Mouse (Mus musculus): Measurements from ENCODE around the gene As3mt.

As3mt gene

GRCm38 (mm10) chr19:46707296-46708151, at the start of gene As3mt:
Gene As3mt, plus strand, starts transcription at chr19:46707458.
- TF ChIP-seq CTCF (conservative IDR thresholded peaks at IDR 0.05; ENCODE audit: low read length) (no peak), POU5F1 (IDR thresholded peaks at IDR 0.05; ENCODE audit: borderline replicate concordance, low read length) (no peak), NANOG (IDR thresholded peaks at IDR 0.05; ENCODE audit: borderline replicate concordance, low read length) (no peak)
- H3K36me3 ChIP-seq (ENCODE audit: insufficient read depth, low read length): peaks cover 12% of the 10 kb centered on the region; the same call in 1 of the 2 replicates
- H3K4me3 ChIP-seq (replicated peaks; ENCODE audit: low read length): peak within 1 kb of the TSS; percentile 76
- no peaks in the 10 kb centered on the region for H3K9me3 ChIP-seq (ENCODE audit: low read length)
- peaks cover 31% of the 10 kb centered on the region for H3K4me1 ChIP-seq (replicated peaks; ENCODE audit: low read depth, low read length)
- peaks cover 9% of the 10 kb centered on the region for H3K27me3 ChIP-seq (ENCODE audit: insufficient read depth, low read length)

GRCm38 (mm10) chr19:46658348-46658747, 48.9 kb upstream of the As3mt start:
- H3K4me1 ChIP-seq (replicated peaks; ENCODE audit: low read depth, low read length): peaks cover 43% of the 10 kb centered on the region
- H3K4me3 ChIP-seq (replicated peaks; ENCODE audit: low read length): no peak overlapping the region
- TF ChIP-seq POU5F1 (IDR thresholded peaks at IDR 0.05; ENCODE audit: borderline replicate concordance, low read length): no peak
- no peak for TF ChIP-seq NANOG (IDR thresholded peaks at IDR 0.05; ENCODE audit: borderline replicate concordance, low read length)
- no peak for TF ChIP-seq CTCF (conservative IDR thresholded peaks at IDR 0.05; ENCODE audit: low read length)
- H3K36me3 ChIP-seq (ENCODE audit: insufficient read depth, low read length): peaks cover 30% of the 10 kb centered on the region
- H3K9me3 ChIP-seq (ENCODE audit: low read length): no peaks in the 10 kb centered on the region
- H3K27me3 ChIP-seq (ENCODE audit: insufficient read depth, low read length): no peaks in the 10 kb centered on the region

GRCm38 (mm10) chr19:46658851-46659250, 48.4 kb upstream of the As3mt start:
- Histone ChIP-seq H3K4me3 (replicated peaks; ENCODE audit: low read length) (no peak overlapping the region), H3K4me1 (replicated peaks; ENCODE audit: low read depth, low read length) (peaks cover 38% of the 10 kb centered on the region), H3K9me3 (ENCODE audit: low read length) (no peaks in the 10 kb centered on the region), H3K27me3 (ENCODE audit: insufficient read depth, low read length) (no peaks in the 10 kb centered on the region), H3K36me3 (ENCODE audit: insufficient read depth, low read length) (peaks cover 25% of the 10 kb centered on the region)
- TF ChIP-seq CTCF (conservative IDR thresholded peaks at IDR 0.05; ENCODE audit: low read length): no peak
- no peak for TF ChIP-seq POU5F1 (IDR thresholded peaks at IDR 0.05; ENCODE audit: borderline replicate concordance, low read length)
- no peak for TF ChIP-seq NANOG (IDR thresholded peaks at IDR 0.05; ENCODE audit: borderline replicate concordance, low read length)

GRCm38 (mm10) chr19:46661511-46661910, 45.7 kb upstream of the As3mt start:
- H3K4me3 ChIP-seq (replicated peaks; ENCODE audit: low read length): no peak overlapping the region
- no peak for TF ChIP-seq NANOG (IDR thresholded peaks at IDR 0.05; ENCODE audit: borderline replicate concordance, low read length)
- no peak for TF ChIP-seq CTCF (conservative IDR thresholded peaks at IDR 0.05; ENCODE audit: low read length)
- no peak for TF ChIP-seq POU5F1 (IDR thresholded peaks at IDR 0.05; ENCODE audit: borderline replicate concordance, low read length)
- H3K4me1 ChIP-seq (replicated peaks; ENCODE audit: low read depth, low read length): peaks cover 12% of the 10 kb centered on the region
- H3K27me3 ChIP-seq (ENCODE audit: insufficient read depth, low read length): 0 out of 2 replicates have a peak, but pooled peaks cover 3% of the 10 kb centered on the region
- H3K9me3 ChIP-seq (ENCODE audit: low read length): no peaks in the 10 kb centered on the region
- peaks cover under 1% of the 10 kb centered on the region; the same call in 1 of the 2 replicates for H3K36me3 ChIP-seq (ENCODE audit: insufficient read depth, low read length)

DNA sequence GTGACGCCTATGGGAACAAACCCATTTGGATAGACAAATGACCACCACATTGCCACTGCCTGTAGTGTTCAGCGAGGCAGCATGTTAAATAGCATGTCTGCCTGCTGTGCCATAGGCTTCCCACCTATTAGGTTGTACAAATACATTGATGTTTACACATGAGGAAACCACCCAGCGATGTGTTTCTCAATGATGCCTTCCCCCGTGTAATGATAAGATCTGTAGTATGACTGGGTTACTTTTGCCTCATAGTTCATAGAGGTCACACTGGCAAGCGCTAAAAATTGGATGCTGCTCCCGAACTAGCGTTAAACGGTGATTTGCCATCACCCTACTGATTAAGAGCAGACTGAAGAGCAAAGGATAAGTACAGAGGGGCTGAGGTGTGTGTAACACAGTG, 45.0 kb upstream of the As3mt start:
- H3K4me1 ChIP-seq (replicated peaks; ENCODE audit: low read depth, low read length): peaks cover 7% of the 10 kb centered on the region
- H3K27me3 ChIP-seq (ENCODE audit: insufficient read depth, low read length): 0 out of 2 replicates have a peak, but pooled peaks cover 3% of the 10 kb centered on the region
- TF ChIP-seq POU5F1 (IDR thresholded peaks at IDR 0.05; ENCODE audit: borderline replicate concordance, low read length) (no peak), CTCF (conservative IDR thresholded peaks at IDR 0.05; ENCODE audit: low read length) (no peak)
- no peaks in the 10 kb centered on the region for H3K9me3 ChIP-seq (ENCODE audit: low read length)
- no peaks in the 10 kb centered on the region for H3K36me3 ChIP-seq (ENCODE audit: insufficient read depth, low read length)
- no peak overlapping the region for H3K4me3 ChIP-seq (replicated peaks; ENCODE audit: low read length)

DNA sequence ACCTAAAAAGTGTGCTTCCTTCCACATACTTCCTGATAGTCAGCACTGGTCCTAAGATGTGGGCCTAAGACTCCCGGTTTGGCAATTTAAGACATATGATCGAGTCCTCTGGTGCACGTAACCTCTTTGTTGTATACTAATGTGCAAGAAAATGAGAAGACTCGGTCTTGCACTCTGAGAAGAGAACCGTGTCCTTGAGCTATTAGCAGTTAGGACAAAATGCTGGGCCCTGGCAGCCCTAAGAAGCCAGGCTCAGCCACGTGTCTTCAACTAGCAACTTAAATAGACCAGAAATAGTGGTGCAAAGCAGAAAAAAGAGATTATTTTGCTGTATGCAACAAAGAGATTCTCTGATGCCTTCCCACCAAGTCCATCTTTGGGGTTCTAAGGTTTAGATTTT, 44.5 kb upstream of the As3mt start:
- Histone ChIP-seq H3K27me3 (ENCODE audit: insufficient read depth, low read length) (0 out of 2 replicates have a peak, but pooled peaks cover 3% of the 10 kb centered on the region), H3K4me1 (replicated peaks; ENCODE audit: low read depth, low read length) (peaks cover 11% of the 10 kb centered on the region), H3K36me3 (ENCODE audit: insufficient read depth, low read length) (no peaks in the 10 kb centered on the region), H3K9me3 (ENCODE audit: low read length) (no peaks in the 10 kb centered on the region), H3K4me3 (replicated peaks; ENCODE audit: low read length) (no peak overlapping the region)
- TF ChIP-seq CTCF (conservative IDR thresholded peaks at IDR 0.05; ENCODE audit: low read length) (no peak), POU5F1 (IDR thresholded peaks at IDR 0.05; ENCODE audit: borderline replicate concordance, low read length) (no peak), NANOG (IDR thresholded peaks at IDR 0.05; ENCODE audit: borderline replicate concordance, low read length) (no peak)

DNA sequence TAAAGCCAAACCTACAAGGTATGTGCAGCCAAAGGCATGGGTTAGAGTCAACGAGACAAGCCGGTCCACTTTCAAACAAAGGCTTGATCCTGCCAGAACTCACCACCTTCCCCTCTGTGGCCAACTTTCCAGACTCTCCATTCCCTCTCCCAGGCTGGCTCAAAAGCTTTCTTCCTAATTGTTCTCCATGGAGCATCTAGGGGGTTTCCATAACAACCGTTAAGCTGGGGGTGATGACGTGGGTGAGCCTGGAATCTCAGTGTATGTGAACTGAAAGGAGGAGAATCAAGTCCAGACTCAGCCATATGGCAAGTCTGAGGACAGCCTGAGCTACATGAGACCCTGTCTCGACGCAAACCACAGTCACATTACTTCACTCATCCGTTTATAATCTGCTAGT, 41.8 kb upstream of the As3mt start:
- Histone ChIP-seq H3K36me3 (ENCODE audit: insufficient read depth, low read length) (no peaks in the 10 kb centered on the region), H3K4me3 (replicated peaks; ENCODE audit: low read length) (no peak overlapping the region), H3K4me1 (replicated peaks; ENCODE audit: low read depth, low read length) (peaks cover 9% of the 10 kb centered on the region), H3K27me3 (ENCODE audit: insufficient read depth, low read length) (peaks cover 3% of the 10 kb centered on the region; the same call in 1 of the 2 replicates), H3K9me3 (ENCODE audit: low read length) (no peaks in the 10 kb centered on the region)
- TF ChIP-seq CTCF (conservative IDR thresholded peaks at IDR 0.05; ENCODE audit: low read length) (no peak), NANOG (IDR thresholded peaks at IDR 0.05; ENCODE audit: borderline replicate concordance, low read length) (no peak), POU5F1 (IDR thresholded peaks at IDR 0.05; ENCODE audit: borderline replicate concordance, low read length) (no peak)

DNA sequence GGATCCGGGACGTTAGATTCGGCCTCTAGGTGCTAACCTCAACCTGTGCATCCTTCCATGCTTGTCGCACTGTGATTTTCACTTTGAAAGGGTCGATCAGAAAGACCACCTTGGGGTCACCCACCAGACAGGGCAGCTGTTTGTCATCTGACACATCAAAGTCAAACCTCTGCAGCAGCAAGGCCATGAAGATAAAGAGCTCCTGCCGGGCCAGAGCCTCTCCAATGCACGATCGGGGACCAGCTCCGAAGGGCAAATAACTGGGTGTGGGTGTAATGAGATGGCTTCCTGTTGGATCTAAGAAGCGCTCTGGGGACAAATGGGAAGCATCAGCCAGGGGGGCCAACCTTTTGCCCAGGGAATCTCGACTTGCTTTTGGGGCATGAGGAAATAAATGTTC, 40.0 kb upstream of the As3mt start:
- TF ChIP-seq POU5F1 (IDR thresholded peaks at IDR 0.05; ENCODE audit: borderline replicate concordance, low read length) (no peak), NANOG (IDR thresholded peaks at IDR 0.05; ENCODE audit: borderline replicate concordance, low read length) (no peak), CTCF (conservative IDR thresholded peaks at IDR 0.05; ENCODE audit: low read length) (no peak)

More for the DNA sequence above, 40.0 kb upstream of the As3mt start:
- Histone ChIP-seq H3K4me1 (replicated peaks; ENCODE audit: low read depth, low read length) (peaks cover 9% of the 10 kb centered on the region), H3K27me3 (ENCODE audit: insufficient read depth, low read length) (peaks cover 14% of the 10 kb centered on the region), H3K4me3 (replicated peaks; ENCODE audit: low read length) (no peak overlapping the region), H3K9me3 (ENCODE audit: low read length) (no peaks in the 10 kb centered on the region), H3K36me3 (ENCODE audit: insufficient read depth, low read length) (no peaks in the 10 kb centered on the region)
